Mouse (Mus musculus): ENCODE results near the gene Ptcd1. TPM values are rescaled to one million over a fixed set of nuclear protein-coding genes. Genes with fewer than 3 reads are reported as not detected.

Gene Ptcd1
- polyA plus RNA-seq, 1 experiment from 2014 or later = 14.1 TPM

DNA sequence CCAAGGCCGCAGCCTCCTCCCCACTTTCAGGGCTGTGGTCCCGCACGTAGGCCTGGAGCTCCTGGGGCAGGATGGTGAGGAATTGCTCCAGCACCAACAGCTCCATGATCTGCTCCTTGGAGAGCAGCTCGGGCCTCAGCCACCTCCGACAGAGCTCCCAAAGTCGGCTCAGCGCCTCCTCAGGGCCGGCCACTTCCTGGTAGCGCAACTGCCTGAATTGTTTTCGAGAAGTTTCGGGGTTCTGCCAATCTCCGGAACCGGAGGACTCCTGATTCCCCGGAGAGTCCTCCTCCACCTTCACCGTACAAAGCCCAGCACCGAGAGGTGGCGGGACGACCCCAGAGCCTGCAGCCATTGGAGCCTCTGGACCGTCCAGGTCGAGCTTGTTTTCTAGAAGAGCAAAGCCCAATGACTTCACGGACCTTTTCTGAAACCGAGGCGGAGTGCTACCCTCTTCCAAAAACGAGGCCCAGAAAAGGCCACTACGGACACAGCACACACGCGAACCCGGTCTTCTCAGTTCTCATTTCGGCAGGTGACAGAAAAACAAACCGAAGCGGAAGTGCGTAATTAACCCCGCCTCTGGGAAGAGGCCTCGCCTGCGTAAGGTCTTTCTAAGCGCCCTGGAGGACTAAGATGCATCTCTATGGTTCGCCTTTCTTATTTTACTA, 34.5 kb upstream of the Ptcd1 start, which contains the start of gene Zkscan14:
Gene Zkscan14, minus strand, starts transcription at position 548 of the 671 bp plus-strand sequence.
- Histone ChIP-seq H3K4me3 (peak within 1 kb of the TSS; percentile 97), H3K9ac (peak within 1 kb of the TSS; percentile 94), H3K27me3 (replicated peaks) (no peaks in the 10 kb centered on the region), H3K9me3 (replicated peaks) (no peaks in the 10 kb centered on the region), H3K4me2 (peak within 1 kb of the TSS; percentile 98), H3K4me1 (replicated peaks) (peaks cover 21% of the 10 kb centered on the region), H3K36me3 (peaks cover 3% of the 10 kb centered on the region), H3K27ac (ENCODE audit: poor library complexity, severe bottlenecking) (peak within 1 kb of the TSS; percentile 55)
- peak; percentile 43 for ATAC-seq (ENCODE audit: insufficient number of reproducible peaks, low FRiP score)
- 2% methylated on average over 37 of the region's 37 CpGs for WGBS

DNA sequence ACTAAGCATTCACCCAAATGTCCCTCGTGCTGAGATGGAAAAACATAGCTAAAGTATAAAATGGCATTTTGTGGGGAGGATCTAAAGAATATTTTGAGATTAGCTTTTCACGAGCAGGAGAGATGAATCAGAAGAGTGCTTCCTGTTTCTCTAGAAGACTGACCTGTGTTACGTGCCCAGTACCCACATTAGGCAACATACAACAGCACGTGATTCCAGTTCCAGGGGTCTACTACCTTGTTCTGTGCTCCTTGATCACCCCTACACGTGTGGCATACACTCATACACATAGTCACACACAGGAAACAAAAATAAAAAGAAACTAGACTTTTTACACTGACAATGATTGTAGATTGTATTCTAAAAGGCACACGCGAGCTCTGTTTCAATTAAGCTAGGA, 33.5 kb upstream of the Ptcd1 start:
- Histone ChIP-seq H3K27ac (ENCODE audit: poor library complexity, severe bottlenecking) (no peak overlapping the region), H3K27me3 (replicated peaks) (no peaks in the 10 kb centered on the region), H3K9me3 (replicated peaks) (no peaks in the 10 kb centered on the region), H3K4me1 (replicated peaks) (peaks cover 14% of the 10 kb centered on the region), H3K9ac (no peak overlapping the region), H3K4me3 (no peak overlapping the region), H3K4me2 (peak overlapping the region; percentile 33; the same call in 1 of the 2 replicates), H3K36me3 (peaks cover 14% of the 10 kb centered on the region)
- WGBS = 69% methylated on average over 7 of the region's 7 CpGs
- no peak for ATAC-seq (ENCODE audit: insufficient number of reproducible peaks, low FRiP score)

DNA sequence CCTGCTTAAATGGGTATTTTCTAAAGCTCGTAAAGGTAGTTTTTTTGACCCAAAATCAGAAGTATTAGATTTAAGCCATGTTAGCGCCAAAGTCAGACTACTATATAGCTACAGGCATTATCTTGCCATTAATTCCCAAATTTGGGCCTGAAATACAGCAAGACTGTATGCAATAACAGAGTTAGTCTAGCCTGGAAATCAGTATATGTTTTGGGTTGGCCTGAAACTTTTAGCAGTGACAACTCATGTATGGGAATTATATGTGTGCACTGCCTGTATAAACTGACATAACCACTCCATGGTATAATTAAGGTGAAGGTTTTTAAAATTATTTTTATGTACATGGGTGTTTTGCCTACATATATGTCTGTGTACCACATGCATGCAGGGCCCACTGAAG, 25.1 kb upstream of the Ptcd1 start, which contains the start of gene Atp5j2:
Gene Atp5j2, minus strand, starts transcription at position 101 of the 400 bp plus-strand sequence.
- 87% methylated on average over 2 of the region's 2 CpGs for WGBS
- Histone ChIP-seq H3K9ac (peak within 1 kb of the TSS; percentile 88), H3K4me3 (peak within 1 kb of the TSS; percentile 85), H3K27ac (ENCODE audit: poor library complexity, severe bottlenecking) (peak within 1 kb of the TSS; percentile 95), H3K27me3 (replicated peaks) (no peaks in the 10 kb centered on the region), H3K36me3 (peaks cover 52% of the 10 kb centered on the region), H3K4me2 (peak within 1 kb of the TSS; percentile 90), H3K9me3 (replicated peaks) (no peaks in the 10 kb centered on the region), H3K4me1 (replicated peaks) (peaks cover 19% of the 10 kb centered on the region)
- ATAC-seq (ENCODE audit: insufficient number of reproducible peaks, low FRiP score) = no peak

DNA sequence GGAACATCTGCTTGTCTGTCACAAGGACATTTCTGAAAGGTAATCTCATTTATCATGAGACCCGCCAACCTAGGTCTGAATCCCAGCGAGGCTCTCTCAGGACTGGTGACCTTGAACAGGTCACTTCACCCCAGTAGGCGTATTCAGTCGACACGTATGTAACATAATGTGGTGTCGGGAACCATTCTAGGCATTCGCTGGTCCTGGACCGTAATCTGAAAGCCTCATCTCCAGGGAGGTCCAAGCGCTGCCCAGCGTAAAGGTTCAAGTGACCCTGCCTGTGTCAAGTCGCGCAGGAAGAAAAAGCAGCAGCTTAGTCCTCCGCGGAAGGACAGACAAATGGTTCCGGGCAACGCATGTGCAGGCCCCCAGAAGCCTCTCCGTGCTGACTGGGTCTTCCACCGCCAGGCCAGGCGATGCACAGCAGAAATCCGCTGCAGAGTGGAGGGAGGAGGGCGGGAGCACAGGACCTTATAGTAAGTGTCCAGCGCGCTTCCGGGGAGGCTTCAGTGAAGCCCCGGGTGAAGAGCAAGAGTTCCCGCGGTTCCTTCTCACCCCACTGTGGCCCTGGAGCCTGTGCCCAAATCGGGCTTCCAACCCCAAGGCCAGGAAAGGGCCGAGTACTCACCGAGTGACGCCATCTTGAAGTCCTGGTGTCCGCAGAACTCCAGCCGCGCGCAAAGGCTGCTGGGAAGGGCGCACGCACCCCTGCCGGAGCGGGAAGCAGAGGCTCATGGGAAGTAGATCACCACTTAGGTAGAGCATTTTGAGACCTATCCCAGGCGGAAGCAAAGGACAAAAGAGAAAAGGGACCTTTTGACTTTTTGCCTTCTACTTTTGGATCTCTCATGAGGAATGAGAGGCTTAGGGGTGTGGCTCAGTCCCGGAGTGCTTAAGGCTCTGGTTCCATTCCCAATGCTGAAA, 24.2 kb upstream of the Ptcd1 start:
- peak overlapping the region; percentile 95 for H3K27ac ChIP-seq (ENCODE audit: poor library complexity, severe bottlenecking)
- H3K4me2 ChIP-seq = peak overlapping the region; percentile 90
- H3K9me3 ChIP-seq (replicated peaks) = no peaks in the 10 kb centered on the region
- peak; percentile 92 for ATAC-seq (ENCODE audit: insufficient number of reproducible peaks, low FRiP score)
- H3K4me3 ChIP-seq = peak overlapping the region; percentile 85
- peak overlapping the region; percentile 88 for H3K9ac ChIP-seq
- no peaks in the 10 kb centered on the region for H3K27me3 ChIP-seq (replicated peaks)
- H3K4me1 ChIP-seq (replicated peaks) = peaks cover 19% of the 10 kb centered on the region
- peaks cover 54% of the 10 kb centered on the region for H3K36me3 ChIP-seq
- WGBS = under 1% methylated on average over 41 of the region's 41 CpGs

DNA sequence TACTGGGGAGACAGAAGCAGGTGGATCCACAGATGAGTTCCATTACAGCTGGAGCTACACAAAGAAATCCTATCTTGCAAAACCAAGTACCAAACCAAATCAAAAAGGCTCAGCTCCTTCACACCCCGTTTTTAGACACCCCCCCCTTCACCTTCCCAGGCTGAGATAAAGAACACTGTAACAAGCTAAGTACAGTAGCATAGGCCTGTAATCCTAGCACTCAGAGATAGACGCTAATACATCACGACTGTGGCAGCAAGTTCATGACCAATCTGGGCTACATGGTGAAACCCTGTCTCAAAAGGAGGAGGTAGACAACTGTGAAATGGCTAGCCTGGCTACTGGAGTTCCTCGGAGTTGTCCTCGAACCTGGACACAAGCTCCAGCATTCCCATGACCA, 23.5 kb upstream of the Ptcd1 start:
- H3K27ac ChIP-seq (ENCODE audit: poor library complexity, severe bottlenecking) = peak overlapping the region; percentile 95
- peaks cover 19% of the 10 kb centered on the region for H3K4me1 ChIP-seq (replicated peaks)
- H3K36me3 ChIP-seq = peaks cover 54% of the 10 kb centered on the region
- H3K9ac ChIP-seq = peak overlapping the region; percentile 88
- no peaks in the 10 kb centered on the region for H3K9me3 ChIP-seq (replicated peaks)
- H3K4me2 ChIP-seq = peak overlapping the region; percentile 90
- WGBS = 22% methylated on average over 5 of the region's 5 CpGs
- H3K27me3 ChIP-seq (replicated peaks) = no peaks in the 10 kb centered on the region
- H3K4me3 ChIP-seq = peak overlapping the region; percentile 85
- ATAC-seq (ENCODE audit: insufficient number of reproducible peaks, low FRiP score) = peak; percentile 13; the same call in 1 of the 2 replicates

DNA sequence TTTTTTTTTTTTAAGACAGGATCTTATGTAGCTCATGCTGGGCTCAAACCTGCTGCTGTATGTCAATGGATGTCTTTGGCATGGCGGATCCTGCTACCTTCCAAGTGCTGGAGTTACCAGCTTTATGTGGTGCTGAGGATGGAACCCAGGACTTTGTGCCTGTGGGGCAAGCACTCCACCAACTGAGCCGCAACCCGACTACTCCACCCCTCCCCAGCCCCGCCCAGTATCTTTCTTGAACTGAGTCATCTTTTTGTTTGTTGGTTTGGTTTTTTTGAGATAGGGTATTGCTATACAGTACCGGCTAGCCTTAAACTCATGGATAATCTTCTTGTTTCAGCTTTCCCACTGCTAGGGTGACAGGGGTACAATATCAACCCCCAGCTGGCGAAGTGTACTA, 22.5 kb upstream of the Ptcd1 start:
- H3K9ac ChIP-seq = peak overlapping the region; percentile 88
- ATAC-seq (ENCODE audit: insufficient number of reproducible peaks, low FRiP score) = peak; percentile 66
- peak overlapping the region; percentile 85; the same call in 1 of the 2 replicates for H3K4me3 ChIP-seq
- H3K9me3 ChIP-seq (replicated peaks) = no peaks in the 10 kb centered on the region
- H3K4me2 ChIP-seq = peak overlapping the region; percentile 90
- H3K27me3 ChIP-seq (replicated peaks) = no peaks in the 10 kb centered on the region
- peaks cover 53% of the 10 kb centered on the region for H3K36me3 ChIP-seq
- no peak overlapping the region for H3K27ac ChIP-seq (ENCODE audit: poor library complexity, severe bottlenecking)
- 87% methylated on average over 6 of the region's 6 CpGs for WGBS
- H3K4me1 ChIP-seq (replicated peaks) = peaks cover 19% of the 10 kb centered on the region

DNA sequence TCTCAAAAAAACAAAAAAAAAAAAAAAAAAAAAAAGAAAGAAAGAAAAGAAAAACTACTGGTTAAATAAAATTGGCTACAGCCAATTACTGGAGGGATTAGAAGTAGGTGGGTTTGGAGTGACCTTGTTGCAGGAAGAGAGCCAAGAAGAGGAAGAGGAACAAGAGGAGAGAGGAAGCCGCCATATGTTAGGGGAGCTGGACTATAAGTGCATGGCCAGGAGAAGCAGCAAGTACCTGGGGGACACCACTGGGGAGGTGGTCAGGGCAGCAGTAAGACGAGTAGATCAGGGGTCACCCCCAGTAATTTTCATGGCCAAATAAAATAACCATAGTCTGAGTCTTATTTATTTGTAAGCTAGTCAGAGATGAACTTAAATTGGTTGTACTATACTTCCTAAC, 18.3 kb upstream of the Ptcd1 start:
- Histone ChIP-seq H3K9me3 (replicated peaks) (no peaks in the 10 kb centered on the region), H3K36me3 (peaks cover 86% of the 10 kb centered on the region), H3K9ac (no peak overlapping the region), H3K4me2 (no peak overlapping the region), H3K4me1 (replicated peaks) (peaks cover 17% of the 10 kb centered on the region), H3K4me3 (no peak overlapping the region), H3K27ac (ENCODE audit: poor library complexity, severe bottlenecking) (no peak overlapping the region), H3K27me3 (replicated peaks) (no peaks in the 10 kb centered on the region)
- 91% methylated on average over 2 of the region's 2 CpGs for WGBS
- ATAC-seq (ENCODE audit: insufficient number of reproducible peaks, low FRiP score) = no peak

DNA sequence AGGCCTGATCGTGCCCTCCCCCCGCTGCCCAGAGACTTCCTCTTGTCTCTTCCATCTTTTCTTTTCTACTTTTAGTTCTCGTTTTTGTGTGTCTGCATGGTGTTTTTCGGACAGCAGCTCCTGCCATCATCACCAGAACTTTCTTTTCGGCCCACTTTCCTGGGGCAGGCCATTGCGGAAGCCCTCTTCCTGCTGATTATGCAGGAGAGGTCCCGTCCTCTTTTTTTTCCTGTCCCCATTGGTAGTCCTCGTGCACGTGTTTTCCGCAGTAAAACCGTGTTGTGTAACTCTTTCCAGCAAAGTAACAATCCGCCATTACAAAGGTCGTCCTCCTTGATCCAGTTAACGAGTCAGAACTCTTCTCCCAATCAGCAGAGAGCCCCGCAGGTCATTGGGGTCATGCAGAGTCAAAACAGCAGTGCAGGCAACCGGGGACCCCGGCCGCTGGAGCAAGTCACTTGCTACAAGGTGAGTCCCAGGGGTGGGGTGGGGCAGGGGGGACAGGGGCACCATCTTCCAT, 11.6 kb upstream of the Ptcd1 start:
- no peak overlapping the region for H3K4me3 ChIP-seq
- ATAC-seq (ENCODE audit: insufficient number of reproducible peaks, low FRiP score) = no peak
- H3K9me3 ChIP-seq (replicated peaks) = no peaks in the 10 kb centered on the region
- 0 out of 2 replicates have a peak, but pooled peaks cover 3% of the 10 kb centered on the region for H3K4me1 ChIP-seq (replicated peaks)
- H3K27me3 ChIP-seq (replicated peaks) = no peaks in the 10 kb centered on the region
- WGBS = 85% methylated on average over 18 of the region's 18 CpGs
- H3K4me2 ChIP-seq = no peak overlapping the region
- no peak overlapping the region for H3K27ac ChIP-seq (ENCODE audit: poor library complexity, severe bottlenecking)
- no peak overlapping the region for H3K9ac ChIP-seq
- peaks cover 100% of the 10 kb centered on the region for H3K36me3 ChIP-seq

DNA sequence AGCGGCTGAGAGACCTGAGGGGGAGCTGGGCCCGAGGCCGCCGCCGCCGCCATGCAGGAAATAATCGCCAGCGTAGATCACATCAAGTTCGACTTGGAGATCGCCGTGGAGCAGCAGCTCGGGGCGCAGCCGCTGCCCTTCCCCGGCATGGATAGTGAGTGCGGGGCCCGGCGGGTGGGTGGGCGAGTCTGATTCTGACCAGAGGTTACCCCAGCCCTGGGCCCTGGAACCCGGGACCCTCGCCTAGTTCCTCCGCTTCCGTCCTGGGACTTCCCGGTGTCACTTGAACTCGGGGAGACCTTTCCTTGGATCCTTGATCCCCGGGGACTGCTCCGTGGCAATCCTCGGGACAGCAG, 376 bp upstream of the Ptcd1 start:
- ATAC-seq (ENCODE audit: insufficient number of reproducible peaks, low FRiP score) = peak; percentile 13; the same call in 1 of the 2 replicates
- Histone ChIP-seq H3K4me1 (replicated peaks) (peaks cover 39% of the 10 kb centered on the region), H3K4me2 (peak overlapping the region; percentile 89), H3K9me3 (replicated peaks) (no peaks in the 10 kb centered on the region), H3K4me3 (peak overlapping the region; percentile 72), H3K27ac (ENCODE audit: poor library complexity, severe bottlenecking) (peak overlapping the region; percentile 63), H3K36me3 (peaks cover 47% of the 10 kb centered on the region), H3K27me3 (replicated peaks) (no peaks in the 10 kb centered on the region), H3K9ac (peak overlapping the region; percentile 92)
- WGBS = 0% methylated on average over 25 of the region's 28 CpGs

DNA sequence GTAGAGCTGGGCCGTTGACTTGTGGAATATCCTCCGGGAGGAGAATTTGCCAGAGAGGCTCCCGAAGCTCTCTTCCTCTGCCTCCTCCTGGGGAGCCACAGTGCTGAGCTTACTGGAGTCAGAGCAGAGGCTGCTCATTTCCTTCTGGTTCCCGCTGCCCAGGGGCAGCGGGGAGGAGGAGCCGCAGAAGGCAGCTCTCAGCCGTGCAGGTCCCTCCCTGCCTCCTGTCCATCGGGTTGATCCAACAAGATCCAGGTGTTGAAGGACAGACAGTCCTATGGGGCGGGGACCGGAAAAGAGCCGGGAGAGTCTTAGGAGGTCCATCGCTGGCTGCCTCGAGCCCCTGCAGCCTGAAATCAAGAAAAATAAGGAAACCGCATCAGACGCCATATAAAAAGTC, 1.7 kb downstream of the Ptcd1 start:
- H3K4me1 ChIP-seq (replicated peaks) = peaks cover 39% of the 10 kb centered on the region
- 0 out of 2 replicates have a peak overlapping the region, but pooled peaks have one; percentile 8 for H3K9ac ChIP-seq
- H3K27me3 ChIP-seq (replicated peaks) = no peaks in the 10 kb centered on the region
- no peak overlapping the region for H3K4me3 ChIP-seq
- no peak for ATAC-seq (ENCODE audit: insufficient number of reproducible peaks, low FRiP score)
- peak overlapping the region; percentile 71; the same call in 1 of the 2 replicates for H3K4me2 ChIP-seq
- H3K27ac ChIP-seq (ENCODE audit: poor library complexity, severe bottlenecking) = no peak overlapping the region
- 79% methylated on average over 15 of the region's 15 CpGs for WGBS
- peaks cover 46% of the 10 kb centered on the region for H3K36me3 ChIP-seq
- H3K9me3 ChIP-seq (replicated peaks) = no peaks in the 10 kb centered on the region

DNA sequence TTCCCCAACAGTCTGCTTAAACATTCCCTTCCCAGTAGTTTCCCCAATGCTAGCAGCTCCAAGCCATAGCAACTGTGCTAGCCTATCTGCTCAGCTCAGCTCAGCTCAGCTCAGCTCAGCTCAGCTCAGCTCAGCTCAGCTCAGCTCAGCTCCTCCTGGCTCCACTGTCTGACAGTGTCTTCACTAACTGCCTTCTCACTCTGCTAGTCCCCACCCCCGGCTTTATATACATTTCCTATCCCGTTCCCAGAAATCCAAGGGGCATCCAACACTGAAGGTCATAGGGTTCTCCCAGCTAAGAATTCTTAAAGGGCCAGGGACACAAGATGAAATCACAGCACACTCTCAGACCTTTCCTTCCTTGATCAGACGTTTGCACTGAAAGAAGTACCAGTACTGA, 2.2 kb downstream of the Ptcd1 start:
- WGBS = 50% methylated on average over 3 of the region's 3 CpGs
- Histone ChIP-seq H3K9me3 (replicated peaks) (no peaks in the 10 kb centered on the region), H3K27me3 (replicated peaks) (no peaks in the 10 kb centered on the region), H3K4me3 (peak overlapping the region; percentile 9; the same call in 1 of the 2 replicates), H3K36me3 (peaks cover 48% of the 10 kb centered on the region), H3K4me2 (peak overlapping the region; percentile 71), H3K9ac (peak overlapping the region; percentile 8; the same call in 1 of the 2 replicates), H3K27ac (ENCODE audit: poor library complexity, severe bottlenecking) (no peak overlapping the region), H3K4me1 (replicated peaks) (peaks cover 39% of the 10 kb centered on the region)
- ATAC-seq (ENCODE audit: insufficient number of reproducible peaks, low FRiP score) = no peak

All from heart, embryonic 12.5 days (tissue).